In the genomic region with DNA sequence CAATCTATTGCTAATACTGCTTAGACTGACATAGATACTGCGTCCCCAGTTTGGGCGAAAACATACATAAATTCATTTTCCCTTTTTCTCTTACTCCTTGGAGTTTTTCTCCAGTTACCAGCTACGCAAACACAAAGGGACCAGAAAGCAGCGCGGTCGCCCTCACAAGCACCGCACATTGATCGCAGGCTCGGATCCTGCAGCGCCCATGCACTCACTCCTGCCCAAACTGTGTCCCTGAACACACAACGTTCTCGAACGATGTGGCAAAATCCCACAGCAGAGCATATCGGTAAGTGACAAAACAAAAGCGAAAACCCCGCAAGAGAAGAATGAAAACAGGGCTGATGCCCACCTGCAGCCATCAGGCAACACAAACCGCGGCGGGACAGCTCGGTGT, we compare ENCODE assay signal across 8 mouse cellular contexts. TPM values are rescaled to one million over a fixed set of nuclear protein-coding genes. Genes with fewer than 3 reads are reported as not detected.
DNase-seq lines count a peak whose midpoint lies in the region; ATAC-seq and TF ChIP-seq lines count a peak whose summit lies in the region.

No protein-coding gene starts in this region.

- DNase-seq in kidney, adult 2 months: no peak
- DNase-seq in kidney, postnatal 14 days: no peak
- peak; percentile 51 for DNase-seq in embryo, embryonic 10.5 days (ENCODE audit: low spot score)
- DNase-seq in adrenal gland, adult (ENCODE audit: inconsistent age in 2 of 2, low spot score in 1 of 2): no peak
- DNase-seq in thymus, postnatal 14 days: no peak

- H3K27ac ChIP-seq in kidney, adult 2 months (ENCODE audit: insufficient read depth, low read depth, low read length): no peak overlapping the region
- peak overlapping the region; percentile 52; the same call in 1 of the 2 replicates for H3K27ac ChIP-seq in ES-Bruce4 (ENCODE audit: insufficient read depth, low read length)
- H3K27ac ChIP-seq in hindbrain, embryonic 16.5 days (ENCODE audit: low read depth, low read length): peak overlapping the region; percentile 66

- peak overlapping the region; percentile 74 for H3K4me3 ChIP-seq in kidney, adult 2 months (ENCODE audit: insufficient read depth, low read depth, low read length)
- peak overlapping the region; percentile 87 for H3K4me3 ChIP-seq in ES-Bruce4 (ENCODE audit: low read depth, low read length)
- H3K4me3 ChIP-seq in hindbrain, embryonic 16.5 days (ENCODE audit: low read length): peak overlapping the region; percentile 66

- TF ChIP-seq CTCF in kidney, adult 2 months (conservative IDR thresholded peaks at IDR 0.05; ENCODE audit: insufficient read depth, insufficient read length, low read depth, low read length): no peak
- TF ChIP-seq CTCF in ES-Bruce4 (IDR thresholded peaks at IDR 0.05; ENCODE audit: low read depth, low read length): no peak

- under 1% methylated on average over 20 of the region's 20 CpGs for WGBS in kidney, adult 2 months
- WGBS in hindbrain, embryonic 16.5 days: 2% methylated on average over 20 of the region's 20 CpGs

- H3K4me2 ChIP-seq in hindbrain, embryonic 16.5 days (ENCODE audit: low read length): peak overlapping the region; percentile 74

- no peaks in the 10 kb centered on the region for H3K4me1 ChIP-seq in kidney, adult 2 months (ENCODE audit: control insufficient read depth, insufficient read depth, low read length)
- no peaks in the 10 kb centered on the region for H3K4me1 ChIP-seq in ES-Bruce4 (ENCODE audit: control insufficient read depth, insufficient read depth, low read length)
- peaks cover 6% of the 10 kb centered on the region for H3K4me1 ChIP-seq in hindbrain, embryonic 16.5 days (ENCODE audit: control insufficient read depth, insufficient read depth, low read depth, low read length)

- no peaks in the 10 kb centered on the region for H3K9me3 ChIP-seq in ES-Bruce4 (replicated peaks; ENCODE audit: control insufficient read depth, insufficient read depth, low read length, poor library complexity, severe bottlenecking)
- H3K9me3 ChIP-seq in hindbrain, embryonic 16.5 days (ENCODE audit: control insufficient read depth, low read length): no peaks in the 10 kb centered on the region; the same call in 1 of the 2 replicates

- H3K9ac ChIP-seq in ES-Bruce4 (ENCODE audit: low read depth, poor library complexity, severe bottlenecking): peak overlapping the region; percentile 73
- H3K9ac ChIP-seq in hindbrain, embryonic 16.5 days (ENCODE audit: low read depth, low read length): peak overlapping the region; percentile 75

- no peaks in the 10 kb centered on the region for H3K27me3 ChIP-seq in kidney, adult 2 months (replicated peaks; ENCODE audit: control insufficient read depth, insufficient read depth, low read length)
- H3K27me3 ChIP-seq in ES-Bruce4 (ENCODE audit: control insufficient read depth, insufficient read depth, low read length, poor library complexity, severe bottlenecking): no peaks in the 10 kb centered on the region
- no peaks in the 10 kb centered on the region for H3K27me3 ChIP-seq in hindbrain, embryonic 16.5 days (replicated peaks; ENCODE audit: control insufficient read depth, insufficient read depth, low read length)

- no peak for TF ChIP-seq POLR2A in kidney, adult 2 months (IDR thresholded peaks at IDR 0.05; ENCODE audit: low read depth, low read length)
- no peak for TF ChIP-seq POLR2A in ES-Bruce4 (IDR thresholded peaks at IDR 0.05; ENCODE audit: insufficient read depth, low read length)

- TF ChIP-seq EP300 in ES-Bruce4 (IDR thresholded peaks at IDR 0.05; ENCODE audit: insufficient read depth, low read depth, low read length): no peak

- H3K36me3 ChIP-seq in kidney, adult 2 months (ENCODE audit: control insufficient read depth, insufficient read depth, low read length): no peaks in the 10 kb centered on the region
- H3K36me3 ChIP-seq in ES-Bruce4 (ENCODE audit: control insufficient read depth, insufficient read depth, low read length, poor library complexity, severe bottlenecking): peaks cover 9% of the 10 kb centered on the region
- H3K36me3 ChIP-seq in hindbrain, embryonic 16.5 days (ENCODE audit: control insufficient read depth, insufficient read depth, low read length): peaks cover 9% of the 10 kb centered on the region

- ATAC-seq in hindbrain, embryonic 16.5 days: peak; percentile 65
- peak; percentile 35 for ATAC-seq in megakaryocyte progenitor cell, adult 5-6 weeks (replicated peaks; ENCODE audit: poor library complexity)

RNA-seq across cellular contexts. Expression of gene Zfp141, which starts 0.4 kb away (rescaled TPM):
- polyA plus RNA-seq in kidney, adult 2 months (2012; rRNA removed): 3.3 and 5.0 TPM in 2 replicates
- polyA plus RNA-seq in ES-Bruce4 (2011; ENCODE audit: insufficient read depth, insufficient read length, low read depth, missing spikeins): 31.9 and 37.8 TPM in 2 replicates
- 8.5 and 13.2 TPM in 2 replicates for polyA plus RNA-seq in hindbrain, embryonic 16.5 days (2015; fragmentation: Nextera tagmentation; extraction: Ambion mirVana)
- total RNA-seq in megakaryocyte progenitor cell, adult 5-6 weeks (2015): 52.1 and 53.6 TPM in 2 replicates
- 45.2 and 55.9 TPM in 2 replicates for total RNA-seq in megakaryocyte progenitor cell, adult 5-6 weeks (2017)

RNA-seq across cellular contexts. Expression of gene 4933421I07Rik, which starts 57.3 kb away (rescaled TPM):
- not detected in 2 replicates for polyA plus RNA-seq in kidney, adult 2 months (2012; rRNA removed)
- not detected in 2 replicates for polyA plus RNA-seq in ES-Bruce4 (2011; ENCODE audit: insufficient read depth, insufficient read length, low read depth, missing spikeins)
- not detected in 2 replicates for polyA plus RNA-seq in hindbrain, embryonic 16.5 days (2015; fragmentation: Nextera tagmentation; extraction: Ambion mirVana)
- not detected in 2 replicates for total RNA-seq in megakaryocyte progenitor cell, adult 5-6 weeks (2015)
- total RNA-seq in megakaryocyte progenitor cell, adult 5-6 weeks (2017): not detected in 2 replicates
